Mouse (Mus musculus) frontal cortex, adult (tissue): ENCODE measurements at regions not wholly inside any gene's neighbourhood (a gene's known extent, or its start where the extent isn't known, plus 50 kb on each side); places are given as distances from the start of the nearest gene placed in this dataset.

Source experiments
- ATAC-seq: cut with Nextera tagmentation; 2 replicates; pipeline ENCODE4 v1.9.2; 2017; ENCODE audit warnings: mild to moderate bottlenecking, moderate library complexity, mixed read lengths; ENCODE audit not compliant: low TSS enrichment

DNA sequence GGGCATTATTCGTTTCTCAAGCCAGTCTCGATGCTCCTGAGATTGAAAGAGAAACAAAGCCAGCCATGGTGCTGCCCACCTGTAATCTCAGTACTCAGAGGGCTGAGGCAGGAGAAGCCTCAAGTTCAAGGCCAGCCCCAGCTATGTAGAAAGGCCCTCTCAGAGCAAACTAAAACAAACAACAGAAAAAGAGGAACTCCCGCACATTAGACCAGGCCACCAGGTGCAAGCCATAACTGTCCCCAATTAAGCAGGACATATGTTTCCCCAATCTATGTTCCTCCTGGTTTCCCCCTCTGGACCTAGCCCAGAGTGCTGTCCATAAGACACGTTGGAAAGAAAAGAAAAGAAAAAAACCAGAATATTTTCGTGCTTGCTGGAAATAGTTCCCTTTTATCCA is 142.5 kb downstream of the Cdc5l start:
- no peak for ATAC-seq

GRCm38 (mm10) chr17:45285621-45286189 is 147.8 kb downstream of the Cdc5l start:
- ATAC-seq: no peak

- ATAC-seq: no peak
These were observed 152.0 kb downstream of the Cdc5l start for GRCm38 (mm10) chr17:45281554-45281953.

DNA sequence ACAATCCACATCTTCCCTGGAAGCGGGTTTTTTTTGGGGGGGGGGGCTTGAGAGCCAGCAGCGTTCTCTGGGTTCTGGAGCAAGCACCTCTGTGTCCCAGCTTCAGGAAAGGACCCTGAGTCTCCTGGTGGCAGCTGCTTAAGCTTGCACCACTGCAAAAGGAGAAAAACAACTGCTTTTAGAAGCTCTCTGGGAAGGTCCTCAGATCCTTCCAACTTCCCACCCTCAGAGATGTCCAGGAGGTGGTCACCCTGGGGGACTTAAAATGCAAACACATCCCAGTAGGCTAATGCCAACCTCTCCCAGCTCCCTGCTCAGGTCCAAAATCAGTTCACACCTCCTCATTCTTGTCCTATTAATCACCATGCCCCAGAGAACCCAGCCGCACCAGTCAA is 153.7 kb downstream of the Cdc5l start:
- no peak for ATAC-seq

GRCm38 (mm10) chr17:45279075-45279810 is 154.3 kb downstream of the Cdc5l start:
- no peak; the same call in 1 of the 2 replicates for ATAC-seq

DNA sequence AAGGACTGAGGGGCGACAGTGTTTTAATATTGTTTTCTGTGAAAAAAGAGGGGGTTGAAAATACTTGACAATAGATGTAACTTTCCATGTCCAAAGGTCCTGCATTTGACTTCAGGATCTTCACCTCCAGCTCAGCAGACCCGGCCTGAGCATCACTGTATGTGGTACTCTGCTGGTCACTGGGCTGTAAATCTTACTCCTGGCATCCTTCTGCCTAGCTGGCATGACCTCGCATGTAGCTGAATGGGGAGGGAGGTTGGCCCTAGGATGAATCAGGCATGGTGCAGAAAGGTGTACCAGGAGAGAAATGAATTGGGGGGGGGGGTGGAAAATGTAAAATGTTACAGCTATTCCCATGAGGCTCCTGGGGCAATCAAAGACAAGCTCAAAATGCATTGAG is 156.0 kb downstream of the Cdc5l start:
- ATAC-seq: no peak

DNA sequence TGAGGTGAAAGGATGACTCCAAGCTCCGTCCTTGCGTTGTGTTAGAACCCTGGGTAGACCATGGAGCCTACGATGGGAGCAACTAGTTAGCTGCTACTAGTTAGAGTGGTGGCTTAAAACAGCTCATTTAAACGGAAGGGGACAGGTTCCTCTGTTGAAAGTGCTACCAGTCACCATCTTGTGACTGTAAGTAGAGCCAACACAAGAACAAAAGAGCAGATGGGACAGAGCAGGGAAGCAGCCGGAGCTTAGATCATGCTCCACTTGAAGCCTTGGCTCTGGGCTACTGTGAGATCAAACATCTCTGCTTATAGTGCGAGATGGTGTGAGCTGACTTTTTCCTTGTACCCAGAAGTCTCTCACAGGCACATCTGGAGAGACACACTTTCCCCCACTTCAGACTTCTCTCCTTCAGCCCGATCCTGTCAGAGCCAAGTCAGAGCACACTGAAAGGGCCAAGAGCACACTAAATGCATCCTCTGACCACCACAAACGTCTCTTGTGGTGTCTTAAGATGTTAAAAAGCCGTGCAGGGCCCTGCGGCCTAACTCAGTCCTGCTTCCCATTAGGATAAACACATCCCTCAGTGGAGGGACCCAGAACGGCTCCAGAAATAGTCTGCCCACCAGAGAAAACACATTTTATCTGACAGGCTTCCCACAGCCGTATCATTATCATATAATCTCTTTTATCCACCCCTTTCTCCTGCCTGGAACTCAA is 156.7 kb downstream of the Cdc5l start:
- no peak for ATAC-seq

DNA sequence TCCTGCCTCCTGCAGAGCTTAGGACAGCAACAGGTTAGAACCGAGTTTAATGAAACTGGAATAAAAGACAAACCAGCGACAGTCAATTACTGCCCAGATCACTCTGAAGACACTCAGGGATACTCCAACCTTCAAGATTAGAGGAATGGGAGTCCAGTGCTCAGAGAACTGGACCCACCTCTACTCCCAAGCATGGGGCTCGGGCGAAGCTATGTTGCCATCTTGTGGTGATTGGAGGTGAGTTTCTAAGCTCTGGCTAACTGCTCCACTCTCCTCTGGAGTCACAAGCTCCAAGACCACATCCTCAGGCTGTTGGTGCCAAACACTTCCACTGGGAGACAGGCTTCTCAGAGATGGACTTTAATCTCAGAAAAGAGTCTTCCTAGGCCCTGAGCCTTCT is 158.6 kb downstream of the Cdc5l start:
- ATAC-seq: no peak

- ATAC-seq: no peak
These were observed 166.8 kb downstream of the Cdc5l start for GRCm38 (mm10) chr17:45266776-45267175.

- peak; percentile 74; the same call in 1 of the 2 replicates for ATAC-seq
These were observed 167.9 kb downstream of the Cdc5l start for GRCm38 (mm10) chr17:45265587-45265986.

DNA sequence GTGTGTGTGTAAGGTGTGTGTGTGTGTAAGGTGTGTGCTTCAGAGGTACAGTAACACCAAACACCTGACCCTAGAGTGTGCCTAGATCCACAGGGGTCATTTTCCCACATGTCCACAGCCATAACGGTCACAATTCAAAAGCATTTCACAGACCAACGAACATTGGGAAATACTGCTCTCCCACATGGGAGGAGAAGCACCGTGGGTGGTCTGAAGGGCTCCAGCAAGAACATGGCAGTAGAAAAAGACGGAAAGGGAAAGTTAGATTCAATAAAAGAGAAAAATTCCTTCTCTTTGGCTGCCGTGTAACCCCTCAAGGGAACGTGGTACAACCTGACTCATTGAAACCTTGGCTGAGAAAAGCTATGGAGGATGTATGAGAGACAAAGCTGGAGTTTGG is 169.1 kb downstream of the Cdc5l start:
- ATAC-seq: no peak

- ATAC-seq: no peak
These were observed 173.1 kb downstream of the Cdc5l start for GRCm38 (mm10) chr17:45260421-45260820.

- ATAC-seq: no peak
These were observed 175.5 kb downstream of the Cdc5l start for GRCm38 (mm10) chr17:45258007-45258406.

GRCm38 (mm10) chr17:45252593-45253230 is 180.8 kb downstream of the Cdc5l start:
- ATAC-seq: no peak

- ATAC-seq: peak; percentile 88
These were observed 182.4 kb downstream of the Cdc5l start for GRCm38 (mm10) chr17:45251034-45251730.

GRCm38 (mm10) chr17:45250450-45250849 is 183.1 kb downstream of the Cdc5l start:
- no peak for ATAC-seq

GRCm38 (mm10) chr17:45247142-45248137 is 186.1 kb downstream of the Cdc5l start:
- ATAC-seq: no peak

DNA sequence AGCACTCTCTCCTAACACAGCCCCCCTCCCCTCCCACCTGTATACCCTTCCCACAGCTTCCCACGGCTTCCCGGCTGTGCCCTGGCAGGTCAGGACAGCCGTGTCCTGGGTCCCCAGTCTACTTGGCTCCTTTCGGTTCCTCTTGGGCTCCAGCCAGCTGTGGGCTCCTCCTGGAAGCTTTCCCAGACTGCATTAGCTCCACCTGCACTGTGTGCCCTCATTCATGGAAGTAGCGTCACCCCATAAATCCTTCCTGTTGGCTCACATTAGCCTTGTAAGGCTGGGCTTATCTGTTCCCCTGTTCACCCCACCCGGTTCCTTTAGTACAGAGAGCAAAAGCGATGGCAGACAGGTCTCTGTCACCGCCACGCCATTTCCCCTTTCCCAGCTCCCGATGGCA is 188.7 kb downstream of the Cdc5l start:
- no peak for ATAC-seq

DNA sequence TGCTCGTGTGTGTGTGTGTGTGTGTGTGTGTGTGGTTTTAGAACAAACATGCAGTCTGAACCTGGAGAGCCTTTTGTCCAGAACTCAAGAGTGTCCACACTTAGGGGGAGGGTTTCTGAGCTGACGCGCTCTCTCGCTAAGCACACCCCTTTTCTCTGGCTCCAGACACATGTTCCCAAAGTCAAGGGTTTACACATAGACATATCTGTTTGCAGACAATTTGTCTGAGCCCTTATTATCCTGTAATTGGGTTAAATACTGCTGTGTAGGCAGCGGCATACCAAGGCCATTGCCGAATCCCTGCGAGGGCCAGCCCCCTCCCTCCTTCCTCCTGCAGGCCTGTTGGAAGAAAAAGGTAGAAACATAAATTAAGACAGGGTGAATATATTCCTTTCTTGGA is 190.4 kb downstream of the Cdc5l start:
- no peak for ATAC-seq

DNA sequence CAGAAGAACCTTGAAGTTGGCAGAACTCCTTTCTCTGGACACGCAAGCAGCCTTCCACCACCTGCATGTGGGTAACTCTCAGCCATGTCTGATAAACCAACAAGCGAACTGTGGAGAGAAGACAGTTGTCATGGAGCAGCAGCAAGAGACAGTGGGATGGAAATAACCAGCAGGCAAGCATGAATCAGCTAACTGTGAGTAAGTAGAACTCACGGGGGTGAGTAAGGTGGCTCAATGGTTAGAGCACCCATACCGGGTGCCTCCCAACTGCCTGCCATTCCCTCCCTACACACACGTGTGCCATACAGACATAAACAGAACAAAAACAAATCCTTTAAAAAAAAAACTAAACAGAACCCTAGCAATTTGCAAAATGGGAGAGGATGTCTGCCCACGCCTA is 191.5 kb downstream of the Cdc5l start:
- peak; percentile 38; the same call in 1 of the 2 replicates for ATAC-seq
